Mouse (Mus musculus) right cerebral cortex, adult 2 months (tissue): ENCODE measurements around the gene Kbtbd12.

Experiments used
- DNase-seq, 2 experiments: peaks; one replicate each; pipeline ENCODE4 v3.0.0; 2021 to 2022; ENCODE audit warnings: low spot score in 2 of 2

The Kbtbd12 gene

DNA sequence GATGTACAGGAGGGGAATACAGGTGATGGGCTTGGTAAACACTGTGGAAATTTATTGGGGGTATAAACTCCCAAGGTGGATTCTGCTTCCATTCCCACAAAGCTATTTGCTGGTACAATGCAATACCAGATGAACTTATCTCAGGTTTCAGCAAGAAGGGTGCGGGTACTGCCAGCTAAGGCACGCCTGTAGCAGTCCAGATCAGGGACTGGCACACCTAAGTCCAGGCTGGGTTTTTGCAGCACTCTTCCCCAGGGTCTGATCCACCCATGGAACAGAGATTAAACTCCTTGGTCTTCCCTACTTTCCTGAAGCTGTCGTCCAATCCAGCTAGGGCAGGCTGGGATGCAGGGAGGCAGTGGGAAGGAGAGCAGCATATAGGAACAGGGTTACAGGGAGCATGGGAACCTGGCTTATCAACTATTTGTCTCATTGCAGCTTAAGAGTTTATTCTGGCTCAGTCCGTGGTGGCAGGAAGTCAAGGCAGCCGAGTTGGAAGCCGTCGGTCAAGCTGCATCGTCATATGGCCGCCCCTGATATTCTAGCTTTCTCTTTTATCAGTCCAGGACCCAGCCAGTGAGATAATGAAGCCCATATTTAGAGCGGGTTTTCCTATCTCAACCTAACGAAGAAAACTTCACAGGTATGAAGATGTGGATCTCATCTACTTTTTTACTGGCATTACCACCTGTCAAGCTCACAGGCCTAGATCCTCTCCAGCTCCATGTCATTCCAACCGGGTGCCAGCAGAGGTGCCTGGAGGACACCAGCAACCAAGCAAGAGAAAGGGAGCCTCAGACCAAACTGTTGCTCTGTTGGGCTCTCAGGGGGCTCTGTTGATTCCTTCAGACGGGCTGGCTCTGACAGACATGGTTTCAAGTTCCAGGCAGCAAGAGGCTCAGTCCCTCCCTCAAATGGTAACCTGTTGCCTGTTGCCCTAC, 135.4 kb downstream of the Kbtbd12 start:
- no peak for DNase-seq

- no peak for DNase-seq
These were observed 137.4 kb downstream of the Kbtbd12 start for GRCm38 (mm10) chr6:88500405-88500767.

DNA sequence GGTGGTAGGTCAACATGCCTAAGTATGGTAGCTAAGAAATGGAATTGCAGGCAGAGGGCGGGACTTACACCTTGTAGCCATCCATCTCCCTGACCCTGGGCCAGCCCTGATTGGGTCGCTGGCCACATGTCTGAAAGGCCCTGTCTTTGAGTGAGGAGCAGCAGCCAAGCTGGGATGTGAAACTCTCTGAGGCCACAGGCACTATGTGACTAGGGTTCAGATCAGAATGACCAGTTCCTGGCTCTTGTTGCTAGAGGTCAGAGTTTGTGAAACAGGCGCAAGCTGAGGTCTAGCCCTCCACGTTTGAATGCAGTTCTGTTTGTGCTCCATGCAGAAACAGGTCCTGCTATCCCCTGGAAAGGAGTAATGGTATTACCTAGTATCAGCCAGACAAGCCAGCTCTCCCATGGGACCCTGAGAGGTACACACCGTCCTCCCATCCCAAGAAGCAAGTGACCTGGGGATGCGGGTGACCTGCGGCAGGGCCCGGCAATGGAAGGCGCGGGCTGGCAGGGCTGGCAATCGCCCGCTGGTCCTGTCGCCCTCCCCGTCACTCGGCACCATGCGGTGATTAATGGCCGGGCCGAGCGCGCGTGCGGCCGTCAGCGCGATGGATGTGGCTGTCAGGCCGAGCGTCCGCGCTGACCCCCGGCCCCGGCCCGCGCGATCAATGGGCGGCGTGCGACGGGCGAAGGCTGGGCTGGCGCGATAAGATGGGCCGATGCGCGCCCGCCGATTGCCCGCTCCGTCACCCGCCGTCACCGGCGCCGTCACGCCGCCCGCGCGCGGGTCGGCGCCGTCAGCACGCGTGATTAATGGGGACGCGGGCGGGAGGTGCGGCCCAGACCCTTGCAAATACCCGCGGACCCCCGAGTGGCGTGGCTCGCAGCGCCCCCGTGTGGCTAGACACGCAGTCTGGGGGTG, 138.0 kb downstream of the Kbtbd12 start:
- DNase-seq, result peak; percentile 57 to 69
